Mouse (Mus musculus) MEL (cell line): ENCODE measurements at regions not wholly inside any gene's neighbourhood (a gene's known extent, or its start where the extent isn't known, plus 50 kb on each side); places are given as distances from the start of the nearest gene placed in this dataset.

Experiments
- DNase-seq: peaks from one replicate; pipeline ENCODE4 v3.0.0; 2011; ENCODE audit warnings: low read depth, low spot score
- H3K27ac ChIP-seq: 2 replicates; pipeline ENCODE4 v1.5.1; 2012; ENCODE audit warnings: low read depth, mild to moderate bottlenecking, control low read depth, low read length, moderate library complexity; ENCODE audit not compliant: control insufficient read depth
- H3K27me3 ChIP-seq, 2 experiments: fragments of 150-350 bp in 1 of 2; sonication (generic) in 1 of 2; 2 replicates each; pipeline ENCODE4 v1.6.1; 2012; ENCODE audit warnings: low read length in 2 of 2, mild to moderate bottlenecking in 2 of 2, improper control_type of control experiment in 1 of 2, moderate library complexity in 1 of 2; ENCODE audit not compliant: insufficient read depth in 2 of 2, control insufficient read depth in 1 of 2
- H3K36me3 ChIP-seq, 2 experiments: 2 replicates each; pipeline ENCODE4 v1.6.1; 2012 to 2014; ENCODE audit warnings: low read length in 2 of 2, improper control_type of control experiment in 1 of 2, inconsistent platforms in 1 of 2, mild to moderate bottlenecking in 1 of 2; ENCODE audit not compliant: insufficient read depth in 2 of 2, control insufficient read depth in 1 of 2
- H3K4me1 ChIP-seq, 2 experiments: fragments of 150-350 bp in 1 of 2; sonication (generic) in 1 of 2; 2 replicates each; pipeline ENCODE4 v1.6.1; 2012; ENCODE audit warnings: low read length in 2 of 2, improper control_type of control experiment in 1 of 2, mild to moderate bottlenecking in 1 of 2; ENCODE audit not compliant: insufficient read depth in 2 of 2, control insufficient read depth in 1 of 2
- H3K4me3 ChIP-seq, 2 experiments: fragments of 150-350 bp in 1 of 2; sonication (generic) in 1 of 2; 2 replicates each; pipeline ENCODE4 v1.5.1; 2012; ENCODE audit warnings: low read depth in 2 of 2, low read length in 2 of 2, mild to moderate bottlenecking in 2 of 2, moderate library complexity in 2 of 2, control low read depth in 1 of 2, improper control_type of control experiment in 1 of 2; ENCODE audit not compliant: control insufficient read depth in 1 of 2, insufficient read depth in 1 of 2
- H3K79me2 ChIP-seq: 2 replicates; pipeline ENCODE4 v1.6.1; 2012; ENCODE audit warnings: mild to moderate bottlenecking, low read length, moderate library complexity; ENCODE audit not compliant: control insufficient read depth, poor library complexity, insufficient read depth
- H3K9ac ChIP-seq: 2 replicates; pipeline ENCODE4 v1.6.1; 2012; ENCODE audit warnings: low read depth, mild to moderate bottlenecking, control low read depth, low read length, moderate library complexity; ENCODE audit not compliant: control insufficient read depth, poor library complexity, severe bottlenecking
- H3K9me3 ChIP-seq: fragments of 150-350 bp; sonication (generic); replicated peaks from 2 replicates; pipeline ENCODE4 v1.6.1; 2012; ENCODE audit warnings: mild to moderate bottlenecking, low read length, improper control_type of control experiment, moderate library complexity; ENCODE audit not compliant: insufficient read depth
- CHD1 ChIP-seq: IDR thresholded peaks from 2 replicates; pipeline ENCODE4 v1.6.1; 2012; ENCODE audit warnings: low read depth, mild to moderate bottlenecking, inconsistent platforms, low read length, improper control_type of control experiment
- E2F4 ChIP-seq: IDR thresholded peaks from 2 replicates; pipeline ENCODE4 v1.6.1; 2011; ENCODE audit warnings: low read depth, low read length, improper control_type of control experiment, borderline replicate concordance
- EP300 ChIP-seq, 2 experiments: IDR thresholded peaks; 2 replicates each; pipeline ENCODE4 v1.6.1; 2011; ENCODE audit warnings: improper control_type of control experiment in 2 of 2, low read length in 2 of 2, low read depth in 1 of 2, mild to moderate bottlenecking in 1 of 2
- KAT2A ChIP-seq: conservative IDR thresholded peaks from 2 replicates; pipeline ENCODE4 v1.6.1; 2012; ENCODE audit warnings: low read depth, low read length, improper control_type of control experiment, inconsistent platforms
- MAFK ChIP-seq: IDR thresholded peaks from 2 replicates; pipeline ENCODE4 v1.6.1; 2011; ENCODE audit warnings: low read depth, mild to moderate bottlenecking, low read length, improper control_type of control experiment, borderline replicate concordance
- MAZ ChIP-seq: IDR thresholded peaks from 2 replicates; pipeline ENCODE4 v1.6.1; 2012; ENCODE audit warnings: low read depth, mild to moderate bottlenecking, inconsistent platforms, low read length, improper control_type of control experiment
- MEF2A ChIP-seq: IDR thresholded peaks from 2 replicates; pipeline ENCODE4 v1.6.1; 2014; ENCODE audit warnings: low read depth, mild to moderate bottlenecking, inconsistent platforms, low read length, improper control_type of control experiment; ENCODE audit not compliant: poor library complexity, insufficient replicate concordance, severe bottlenecking; ENCODE audit errors: extremely low read depth
- POLR2A ChIP-seq, 2 experiments: IDR thresholded peaks; 2 replicates each; pipeline ENCODE4 v1.6.1; 2011 to 2012; ENCODE audit warnings: low read length in 2 of 2, mild to moderate bottlenecking in 2 of 2, control low read depth in 1 of 2, improper control_type of control experiment in 1 of 2, low read depth in 1 of 2, moderate library complexity in 1 of 2; ENCODE audit not compliant: control insufficient read depth in 1 of 2, insufficient read depth in 1 of 2, poor library complexity in 1 of 2
- POLR2AphosphoS2 ChIP-seq: IDR thresholded peaks from 2 replicates; pipeline ENCODE4 v1.6.1; 2011; ENCODE audit warnings: low read length, improper control_type of control experiment
- POLR2AphosphoS5 ChIP-seq: IDR thresholded peaks from 2 replicates; pipeline ENCODE4 v1.6.1; 2012; ENCODE audit warnings: low read depth, borderline replicate concordance, mild to moderate bottlenecking, inconsistent platforms, low read length, moderate library complexity, mixed read lengths
- RAD21 ChIP-seq: IDR thresholded peaks from 2 replicates; pipeline ENCODE4 v1.6.1; 2011; ENCODE audit warnings: mild to moderate bottlenecking, low read depth, low read length, improper control_type of control experiment
- RCOR1 ChIP-seq: IDR thresholded peaks from 2 replicates; pipeline ENCODE4 v1.6.1; 2012; ENCODE audit warnings: low read depth, mild to moderate bottlenecking, inconsistent platforms, low read length, improper control_type of control experiment
- SMC3 ChIP-seq: IDR thresholded peaks from 2 replicates; pipeline ENCODE4 v1.6.1; 2011; ENCODE audit warnings: low read depth, low read length, improper control_type of control experiment
- TAL1 ChIP-seq: IDR thresholded peaks from 2 replicates; pipeline ENCODE4 v1.6.1; 2012; ENCODE audit warnings: mild to moderate bottlenecking, inconsistent platforms, low read length, moderate library complexity, mixed read lengths
- TBP ChIP-seq: IDR thresholded peaks from 2 replicates; pipeline ENCODE4 v1.8.0; 2011; ENCODE audit warnings: low read depth, low read length, improper control_type of control experiment
- UBTF ChIP-seq: IDR thresholded peaks from 2 replicates; pipeline ENCODE4 v1.6.1; 2012; ENCODE audit warnings: low read depth, mild to moderate bottlenecking, inconsistent platforms, low read length, improper control_type of control experiment, moderate library complexity, borderline replicate concordance; ENCODE audit not compliant: insufficient read depth
- USF2 ChIP-seq, 2 experiments: IDR thresholded peaks; 2 replicates each; pipeline ENCODE4 v1.6.1; 2011 to 2012; ENCODE audit warnings: improper control_type of control experiment in 2 of 2, low read length in 2 of 2, borderline replicate concordance in 1 of 2, inconsistent platforms in 1 of 2, low read depth in 1 of 2, mild to moderate bottlenecking in 1 of 2; ENCODE audit not compliant: insufficient read depth in 1 of 2
- ZC3H11A ChIP-seq: IDR thresholded peaks from 2 replicates; pipeline ENCODE4 v1.6.1; 2012; ENCODE audit warnings: low read depth, mild to moderate bottlenecking, inconsistent platforms, low read length, improper control_type of control experiment
- ZKSCAN1 ChIP-seq: IDR thresholded peaks from 2 replicates; pipeline ENCODE4 v1.6.1; 2012; ENCODE audit warnings: low read depth, mild to moderate bottlenecking, inconsistent platforms, low read length, improper control_type of control experiment, moderate library complexity
- ZNF384 ChIP-seq: IDR thresholded peaks from 2 replicates; pipeline ENCODE4 v1.6.1; 2012; ENCODE audit warnings: low read depth, mild to moderate bottlenecking, inconsistent platforms, low read length, improper control_type of control experiment

- no peaks in the 10 kb centered on the region for H3K36me3 ChIP-seq
- H3K4me3 ChIP-seq: no peak overlapping the region
- no peaks in the 10 kb centered on the region for H3K9me3 ChIP-seq
- H3K79me2 ChIP-seq: no peaks in the 10 kb centered on the region
- no peak overlapping the region for H3K9ac ChIP-seq
- no peak for DNase-seq
- no peak overlapping the region for H3K27ac ChIP-seq
- TF ChIP-seq USF2 (IDR thresholded peaks at IDR 0.05; ENCODE audit: borderline replicate concordance in 1 of 2, insufficient read depth in 1 of 2, low read depth in 1 of 2, low read length in 2 of 2): no peak
- no peak for TF ChIP-seq UBTF
- TF ChIP-seq MEF2A: no peak
- TF ChIP-seq EP300 (IDR thresholded peaks at IDR 0.05; ENCODE audit: low read depth in 1 of 2, low read length in 2 of 2): no peak
- TF ChIP-seq ZC3H11A: no peak
- no peak for TF ChIP-seq POLR2AphosphoS5
- no peak for TF ChIP-seq POLR2A (IDR thresholded peaks at IDR 0.05; ENCODE audit: control insufficient read depth in 1 of 2, insufficient read depth in 1 of 2, low read depth in 1 of 2, low read length in 2 of 2, poor library complexity in 1 of 2)
- TF ChIP-seq TAL1: no peak
- no peak for TF ChIP-seq ZKSCAN1
- no peak for TF ChIP-seq CHD1
- no peak for TF ChIP-seq KAT2A
- no peak for TF ChIP-seq SMC3
- TF ChIP-seq TBP: no peak
- TF ChIP-seq MAZ: no peak
- peaks cover 0 to 2% of the 10 kb centered on the region in 2 experiments; a peak in 1 of 4 replicates for H3K27me3 ChIP-seq
- H3K4me1 ChIP-seq: no peaks in the 10 kb centered on the region
Observed at GRCm38 (mm10) chr4:35364161-35364560, 138.2 kb upstream of the C9orf72 start.

DNA sequence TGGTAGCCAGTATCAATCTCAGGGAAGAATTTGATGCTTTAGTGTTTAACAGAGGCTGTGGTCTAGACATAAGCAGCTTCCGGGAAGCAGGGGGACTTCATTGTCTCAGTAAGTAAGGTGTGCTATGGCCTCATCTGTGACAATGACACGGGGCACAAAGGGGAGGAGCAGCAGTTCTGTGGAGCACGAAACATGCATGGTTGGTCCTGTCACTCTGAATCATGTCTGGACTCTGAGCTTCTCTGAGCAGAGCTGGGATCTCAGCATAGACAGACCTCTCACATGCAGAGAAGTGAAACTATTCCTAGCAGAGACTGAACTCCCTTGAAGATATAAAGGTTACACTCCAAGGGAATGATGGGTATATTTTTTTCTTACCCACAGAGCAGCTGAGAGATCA lies 136.2 kb upstream of the C9orf72 start:
- H3K79me2 ChIP-seq: no peaks in the 10 kb centered on the region
- no peaks in the 10 kb centered on the region for H3K4me1 ChIP-seq
- peaks cover 0 to 2% of the 10 kb centered on the region in 2 experiments; a peak in 1 of 4 replicates for H3K27me3 ChIP-seq
- no peak overlapping the region for H3K27ac ChIP-seq
- no peak for DNase-seq
- no peak overlapping the region for H3K4me3 ChIP-seq
- H3K9me3 ChIP-seq: no peaks in the 10 kb centered on the region
- H3K36me3 ChIP-seq: no peaks in the 10 kb centered on the region
- no peak for TF ChIP-seq MAFK
- TF ChIP-seq TAL1: no peak
- TF ChIP-seq ZC3H11A: no peak
- no peak for TF ChIP-seq POLR2AphosphoS5
- no peak for TF ChIP-seq RAD21
- no peak for TF ChIP-seq ZNF384
- no peak for TF ChIP-seq KAT2A
- TF ChIP-seq RCOR1: no peak
- TF ChIP-seq E2F4: no peak
- TF ChIP-seq POLR2AphosphoS2: no peak
- no peak overlapping the region for H3K9ac ChIP-seq
